Mouse (Mus musculus): ENCODE data around the gene Cdc14b. TPM values are rescaled to one million over a fixed set of nuclear protein-coding genes. Genes with fewer than 3 reads are reported as not detected.

The Cdc14b gene
- total and polyA plus RNA-seq, 2 experiments from 2014 or later, result 2.3 to 5.5 TPM

DNA sequence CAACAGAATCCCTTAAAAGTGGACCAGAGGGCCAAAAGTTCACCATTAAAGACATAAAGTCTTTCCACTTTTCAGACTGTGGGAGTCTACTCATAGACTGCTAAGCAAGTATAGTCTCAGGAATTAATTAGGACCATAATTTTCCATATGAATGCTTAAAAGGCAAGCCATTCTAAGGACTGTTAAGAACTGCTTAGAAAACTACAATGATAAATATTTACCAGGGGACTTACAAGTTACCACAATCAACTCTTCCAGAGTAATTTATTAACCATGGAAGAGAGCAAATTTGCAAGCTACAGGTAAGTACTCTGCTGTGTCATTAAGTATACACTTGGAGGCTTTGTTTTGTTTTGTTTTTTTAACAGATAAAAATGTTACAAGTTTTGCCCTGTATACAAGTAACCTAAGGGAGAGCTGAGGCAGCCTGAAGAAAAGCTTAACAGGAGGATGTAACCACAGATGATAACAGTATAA, 37.4 kb downstream of the Cdc14b start:
- no peaks in the 10 kb centered on the region for H3K4me1 ChIP-seq (ENCODE audit: insufficient read depth, low read length)
- H3K27me3 ChIP-seq (ENCODE audit: insufficient read depth, low read length), result no peaks in the 10 kb centered on the region
- no peak overlapping the region for H3K27ac ChIP-seq
- ATAC-seq (no peak), DNase-seq (ENCODE audit: low spot score) (no peak)
- no peaks in the 10 kb centered on the region for H3K9me3 ChIP-seq (ENCODE audit: low read length)
- no peak overlapping the region for H3K9ac ChIP-seq (replicated peaks; ENCODE audit: low read length)
- H3K36me3 ChIP-seq (ENCODE audit: insufficient read depth, low read length), result no peaks in the 10 kb centered on the region
- H3K4me2 ChIP-seq (ENCODE audit: low read depth, low read length), result no peak overlapping the region
- no peak for TF ChIP-seq CTCF (IDR thresholded peaks at IDR 0.05; ENCODE audit: low read depth)
- no peak overlapping the region for H3K4me3 ChIP-seq (ENCODE audit: low read length)

- TF ChIP-seq CTCF (IDR thresholded peaks at IDR 0.05; ENCODE audit: low read depth), result no peak
- Histone ChIP-seq H3K4me2 (ENCODE audit: low read depth, low read length) (no peak overlapping the region), H3K9me3 (ENCODE audit: low read length) (no peaks in the 10 kb centered on the region), H3K36me3 (ENCODE audit: insufficient read depth, low read length) (no peaks in the 10 kb centered on the region), H3K4me3 (ENCODE audit: low read length) (no peak overlapping the region), H3K27ac (no peak overlapping the region), H3K4me1 (ENCODE audit: insufficient read depth, low read length) (no peaks in the 10 kb centered on the region), H3K9ac (replicated peaks; ENCODE audit: low read length) (no peak overlapping the region), H3K27me3 (ENCODE audit: insufficient read depth, low read length) (no peaks in the 10 kb centered on the region)
- DNase-seq (ENCODE audit: low spot score) (no peak), ATAC-seq (no peak)
- WGBS, result 75% methylated on average over 4 of the region's 4 CpGs
Observed at GRCm38 (mm10) chr13:64237000-64237680, 38.0 kb downstream of the Cdc14b start.

DNA sequence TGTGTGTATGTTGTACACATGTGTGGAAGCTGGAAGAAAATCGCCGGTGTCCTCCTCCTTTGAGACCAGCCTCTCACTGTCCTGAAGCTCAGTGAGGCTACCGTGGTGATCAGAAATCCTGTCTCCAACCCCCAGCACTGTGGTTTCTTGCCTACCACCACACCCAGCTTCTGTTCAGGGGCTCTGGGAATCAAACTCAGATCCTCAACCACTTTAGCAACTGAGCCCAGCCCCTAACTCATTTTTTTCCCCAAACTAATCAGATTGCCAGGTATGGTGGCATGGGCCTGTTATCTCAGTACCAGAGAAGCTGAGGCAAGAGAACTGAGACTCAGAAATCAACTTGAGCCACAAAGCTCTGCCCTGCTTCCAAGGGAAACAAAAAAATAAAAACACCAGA, 39.3 kb downstream of the Cdc14b start:
- Histone ChIP-seq H3K27ac (no peak overlapping the region), H3K9ac (replicated peaks; ENCODE audit: low read length) (no peak overlapping the region), H3K36me3 (ENCODE audit: insufficient read depth, low read length) (no peaks in the 10 kb centered on the region), H3K27me3 (ENCODE audit: insufficient read depth, low read length) (no peaks in the 10 kb centered on the region), H3K4me1 (ENCODE audit: insufficient read depth, low read length) (no peaks in the 10 kb centered on the region), H3K4me3 (ENCODE audit: low read length) (no peak overlapping the region), H3K9me3 (ENCODE audit: low read length) (no peaks in the 10 kb centered on the region), H3K4me2 (ENCODE audit: low read depth, low read length) (no peak overlapping the region)
- ATAC-seq, result no peak
- 71% methylated on average over 3 of the region's 3 CpGs for WGBS
- no peak for TF ChIP-seq CTCF (IDR thresholded peaks at IDR 0.05; ENCODE audit: low read depth)
- DNase-seq (ENCODE audit: low spot score), result no peak

GRCm38 (mm10) chr13:64235062-64235715, 39.9 kb downstream of the Cdc14b start:
- Histone ChIP-seq H3K4me1 (ENCODE audit: insufficient read depth, low read length) (no peaks in the 10 kb centered on the region), H3K36me3 (ENCODE audit: insufficient read depth, low read length) (no peaks in the 10 kb centered on the region), H3K27me3 (ENCODE audit: insufficient read depth, low read length) (no peaks in the 10 kb centered on the region), H3K9ac (replicated peaks; ENCODE audit: low read length) (no peak overlapping the region), H3K9me3 (ENCODE audit: low read length) (no peaks in the 10 kb centered on the region), H3K27ac (no peak overlapping the region), H3K4me2 (ENCODE audit: low read depth, low read length) (no peak overlapping the region), H3K4me3 (ENCODE audit: low read length) (no peak overlapping the region)
- ATAC-seq, result no peak
- no peak for TF ChIP-seq CTCF (IDR thresholded peaks at IDR 0.05; ENCODE audit: low read depth)
- no peak for DNase-seq (ENCODE audit: low spot score)
- 83% methylated on average over 4 of the region's 4 CpGs for WGBS

DNA sequence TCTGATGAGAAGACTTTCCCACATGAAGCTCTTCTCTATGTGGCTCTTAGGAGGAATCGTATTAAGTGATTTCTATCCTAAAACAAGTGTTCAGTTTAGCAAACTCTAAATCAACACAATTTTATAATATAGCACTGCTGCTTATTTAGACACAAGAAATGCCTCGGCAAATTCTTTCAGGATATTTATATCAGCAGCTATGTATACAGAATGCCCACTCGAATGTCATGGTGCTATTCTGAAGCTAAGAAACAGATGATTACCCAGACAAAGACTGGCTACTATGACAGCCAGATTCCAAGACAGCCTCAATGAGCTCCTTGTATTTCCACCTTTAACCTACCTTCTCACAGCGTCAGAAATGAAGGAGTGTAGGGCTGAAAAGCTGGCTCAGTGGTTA, 42.0 kb downstream of the Cdc14b start:
- no peak for DNase-seq (ENCODE audit: low spot score)
- TF ChIP-seq CTCF (IDR thresholded peaks at IDR 0.05; ENCODE audit: low read depth), result no peak
- no peak overlapping the region for H3K4me3 ChIP-seq (ENCODE audit: low read length)
- H3K4me1 ChIP-seq (ENCODE audit: insufficient read depth, low read length), result no peaks in the 10 kb centered on the region
- H3K27ac ChIP-seq, result no peak overlapping the region
- H3K4me2 ChIP-seq (ENCODE audit: low read depth, low read length), result no peak overlapping the region
- H3K9ac ChIP-seq (replicated peaks; ENCODE audit: low read length), result no peak overlapping the region
- H3K9me3 ChIP-seq (ENCODE audit: low read length), result no peaks in the 10 kb centered on the region
- H3K36me3 ChIP-seq (ENCODE audit: insufficient read depth, low read length), result no peaks in the 10 kb centered on the region
- 79% methylated on average over 4 of the region's 4 CpGs for WGBS
- no peaks in the 10 kb centered on the region for H3K27me3 ChIP-seq (ENCODE audit: insufficient read depth, low read length)
- ATAC-seq, result no peak

GRCm38 (mm10) chr13:64226725-64227124, 48.4 kb downstream of the Cdc14b start:
- DNase-seq (ENCODE audit: low spot score) (no peak), ATAC-seq (no peak)
- Histone ChIP-seq H3K9ac (replicated peaks; ENCODE audit: low read length) (no peak overlapping the region), H3K4me2 (ENCODE audit: low read depth, low read length) (no peak overlapping the region), H3K4me1 (ENCODE audit: insufficient read depth, low read length) (no peaks in the 10 kb centered on the region), H3K36me3 (ENCODE audit: insufficient read depth, low read length) (no peaks in the 10 kb centered on the region), H3K27ac (no peak overlapping the region), H3K4me3 (ENCODE audit: low read length) (no peak overlapping the region), H3K9me3 (ENCODE audit: low read length) (no peaks in the 10 kb centered on the region), H3K27me3 (ENCODE audit: insufficient read depth, low read length) (no peaks in the 10 kb centered on the region)
- TF ChIP-seq CTCF (IDR thresholded peaks at IDR 0.05; ENCODE audit: low read depth), result no peak
- 87% methylated on average over 4 of the region's 4 CpGs for WGBS

DNA sequence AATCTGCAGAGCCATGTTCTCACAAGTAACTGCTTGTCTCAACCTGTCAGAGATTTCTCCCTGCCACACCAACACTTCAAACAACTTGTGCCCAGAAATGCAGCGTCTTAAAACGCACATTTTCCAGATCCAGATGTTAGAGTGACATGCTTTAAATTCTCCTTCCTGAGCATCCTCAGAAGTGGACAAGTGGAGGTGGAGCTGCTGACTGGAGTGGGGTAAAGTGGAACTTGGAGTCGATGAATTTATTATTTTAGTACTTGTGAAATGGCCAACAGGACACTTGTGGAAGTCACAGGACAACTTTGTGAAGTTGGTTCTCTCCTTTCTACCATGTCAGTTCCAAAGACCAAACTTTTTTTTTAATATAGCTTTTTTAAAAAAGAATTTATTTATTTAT, 49.4 kb downstream of the Cdc14b start:
- H3K4me2 ChIP-seq (ENCODE audit: low read depth, low read length), result no peak overlapping the region
- DNase-seq (ENCODE audit: low spot score), result no peak
- no peaks in the 10 kb centered on the region for H3K27me3 ChIP-seq (ENCODE audit: insufficient read depth, low read length)
- no peak overlapping the region for H3K9ac ChIP-seq (replicated peaks; ENCODE audit: low read length)
- TF ChIP-seq CTCF (IDR thresholded peaks at IDR 0.05; ENCODE audit: low read depth), result no peak
- no peaks in the 10 kb centered on the region for H3K9me3 ChIP-seq (ENCODE audit: low read length)
- H3K4me1 ChIP-seq (ENCODE audit: insufficient read depth, low read length), result no peaks in the 10 kb centered on the region
- no peaks in the 10 kb centered on the region for H3K36me3 ChIP-seq (ENCODE audit: insufficient read depth, low read length)
- no peak overlapping the region for H3K27ac ChIP-seq
- H3K4me3 ChIP-seq (ENCODE audit: low read length), result no peak overlapping the region
- ATAC-seq, result no peak
- WGBS, result 93% methylated on average over 3 of the region's 3 CpGs
